Mouse (Mus musculus): ENCODE measurements around the gene Gm20449. TPM values are rescaled to one million over a fixed set of nuclear protein-coding genes. Genes with fewer than 3 reads are reported as not detected.

The Gm20449 gene
- total RNA-seq (2023), result under 1 TPM; 0.27 to 0.49 TPM

DNA sequence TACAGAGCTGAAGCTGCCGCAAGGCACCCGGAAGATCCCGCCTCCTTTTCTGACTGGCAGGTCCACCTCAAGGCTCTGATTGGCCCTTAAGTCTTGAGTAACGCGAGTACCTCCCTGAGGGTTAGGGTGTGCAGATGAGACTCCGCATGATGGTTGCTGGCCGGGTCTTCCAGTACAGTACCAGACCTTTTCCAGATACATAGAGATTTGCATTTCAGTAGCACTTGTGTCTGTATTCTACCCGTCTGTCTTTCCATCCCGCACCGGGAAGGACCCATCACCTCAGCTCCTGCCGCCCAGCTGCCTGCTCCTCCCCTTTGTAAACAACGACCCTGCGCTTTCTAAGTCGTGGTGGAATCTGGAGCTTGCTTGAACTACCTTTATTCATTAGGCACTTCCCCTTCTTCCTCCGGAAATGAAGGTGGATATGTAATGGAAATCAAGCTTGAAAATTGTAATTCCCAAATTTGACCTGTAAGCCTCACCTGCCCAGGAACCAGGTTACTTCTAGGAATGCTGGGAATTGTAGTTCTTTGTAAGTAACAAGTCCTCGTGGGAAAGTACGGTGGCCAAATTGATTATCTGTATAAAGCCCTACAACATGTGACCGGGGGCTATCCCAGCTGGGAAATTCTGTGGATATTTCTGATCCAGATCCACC is at the start of gene Gm20449, which contains the start of gene AW146154:
Gene Gm20449, minus strand, starts transcription at position 29 of the 661 bp plus-strand sequence.
Gene AW146154, minus strand, starts transcription at position 502 of the 661 bp plus-strand sequence.

DNA sequence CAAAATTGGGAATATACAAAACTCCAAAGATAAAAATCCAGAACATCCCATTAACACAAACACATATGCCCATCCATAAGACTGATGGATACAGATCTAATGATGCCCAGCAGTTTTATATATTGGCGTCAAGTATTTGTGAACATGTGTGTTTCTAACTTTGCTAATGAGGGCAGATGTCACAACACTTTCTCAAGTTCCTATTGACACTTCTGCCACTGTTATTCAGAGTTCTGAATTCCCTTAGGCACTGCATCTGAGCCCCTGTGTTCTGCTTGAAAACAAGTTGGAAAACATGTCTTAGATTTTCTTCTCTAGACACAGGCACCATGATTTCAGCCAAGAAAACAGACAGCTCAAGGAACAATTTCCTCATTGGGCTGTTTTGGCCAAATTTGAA is 50.6 kb downstream of the Gm20449 start, which contains the start of gene Vmn2r57:
Gene Vmn2r57, minus strand, starts transcription at position 101 of the 400 bp plus-strand sequence.

DNA sequence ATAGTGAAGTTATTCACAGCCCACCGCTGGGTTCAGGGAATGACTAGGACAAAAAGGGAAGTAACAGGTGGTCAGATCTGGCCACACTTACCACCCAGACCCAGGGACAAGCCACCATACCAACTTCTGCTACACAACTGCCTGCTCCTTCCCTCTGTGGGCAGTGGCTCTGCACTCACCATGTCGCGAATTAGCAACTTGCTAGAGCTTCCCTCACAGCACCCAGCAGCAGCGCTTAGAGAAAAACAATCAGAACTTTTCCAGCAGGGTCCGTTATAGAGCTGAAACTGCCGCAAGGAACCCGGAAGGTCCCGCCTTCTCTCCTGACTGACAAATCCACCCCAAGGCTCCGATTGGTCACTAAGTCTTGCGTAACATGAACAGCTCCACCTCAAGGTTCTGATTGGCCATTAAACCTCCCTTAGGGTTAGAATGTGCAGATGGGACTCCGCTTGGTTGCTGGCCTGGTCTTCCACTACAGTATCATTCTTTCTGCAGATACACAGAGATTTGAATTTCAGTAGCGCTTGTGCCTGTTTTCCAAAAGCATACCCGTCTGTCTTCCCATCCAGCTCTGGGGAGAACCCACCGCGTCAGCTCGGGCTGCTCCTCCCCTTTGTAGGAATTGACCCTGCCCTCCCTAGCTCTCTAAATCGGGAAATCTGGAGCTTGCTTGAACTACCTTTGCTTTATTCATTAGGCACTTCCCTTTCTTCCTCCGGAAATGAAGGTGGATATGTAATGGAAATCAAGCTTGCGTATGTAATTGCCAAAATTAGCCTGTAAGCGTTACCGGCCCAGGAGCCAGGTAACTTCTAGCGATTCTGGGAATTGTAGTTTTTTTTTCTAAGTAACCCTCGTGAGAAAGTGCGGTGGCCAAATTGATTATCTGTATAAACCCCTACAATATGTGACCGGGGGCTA is 105.9 kb downstream of the Gm20449 start, which contains the start of gene AI987944:
Gene AI987944, minus strand, starts transcription at position 332 of the 924 bp plus-strand sequence.

Other genes with a start within 250 kb of the Gm20449 start
- 10 to 100 TPM; 20.2 to 25.4 TPM for gene AI987944, start 106.0 kb downstream of the Gm20449 start, total RNA-seq (2023)
- under 1 TPM in 1 of 2 experiments, not detected in 1; 0.15 TPM for gene Vmn2r57, start 50.7 kb downstream of the Gm20449 start, total RNA-seq (2023)
- gene AW146154, start 473 bp upstream of the Gm20449 start, total RNA-seq (2023), result 10 to 100 TPM; 11.6 to 15.7 TPM
- gene Gm6871, start 74.2 kb upstream of the Gm20449 start, total RNA-seq (2023), result not detected
- gene 2610021A01Rik, start 99.8 kb upstream of the Gm20449 start, total RNA-seq (2023), result 10 to 100 TPM; 39.1 to 39.6 TPM
- gene Zfp788, start 133.8 kb upstream of the Gm20449 start, total RNA-seq (2023), result 10 to 100 TPM; 19.7 to 24.3 TPM